Mouse (Mus musculus): ENCODE data around the gene Sema4g. TPM values are rescaled to one million over a fixed set of nuclear protein-coding genes. Genes with fewer than 3 reads are reported as not detected.
"Not testable (repeated sequence)": the region's sequence is repeated elsewhere in the genome, so short reads cannot be mapped to it uniquely, and the experiment has no call there.

The Sema4g gene
- polyA plus RNA-seq, 1 experiment from 2014 or later: 5.9 TPM

- 0 out of 2 replicates have a peak, but pooled peaks cover 3% of the 10 kb centered on the region for H3K4me1 ChIP-seq (ENCODE audit: control insufficient read depth, insufficient read depth, low read length)
- no peak overlapping the region for H3K9ac ChIP-seq (ENCODE audit: low read length)
- no peaks in the 10 kb centered on the region for H3K27me3 ChIP-seq (ENCODE audit: control insufficient read depth, insufficient read depth, low read length)
- no peak overlapping the region for H3K27ac ChIP-seq (replicated peaks; ENCODE audit: low read depth, low read length)
- H3K4me2 ChIP-seq (ENCODE audit: low read depth, severe bottlenecking): no peak overlapping the region
- 20% methylated on average over 4 of the region's 4 CpGs for WGBS
- ATAC-seq (ENCODE audit: insufficient number of reproducible peaks, low FRiP score, low TSS enrichment, low read depth) (no peak), DNase-seq (ENCODE audit: low spot score) (peak; percentile 88)
- H3K9me3 ChIP-seq (ENCODE audit: control insufficient read depth, low read length): no peaks in the 10 kb centered on the region
- no peak overlapping the region for H3K4me3 ChIP-seq (ENCODE audit: low read depth, low read length)
- no peaks in the 10 kb centered on the region for H3K36me3 ChIP-seq (ENCODE audit: control insufficient read depth, insufficient read depth, low read length)
These were observed 42.9 kb downstream of the Sema4g start for GRCm38 (mm10) chr19:45031780-45032179.

- H3K9me3 ChIP-seq (ENCODE audit: control insufficient read depth, low read length): no peaks in the 10 kb centered on the region
- H3K9ac ChIP-seq (ENCODE audit: low read length): no peak overlapping the region
- no peaks in the 10 kb centered on the region for H3K27me3 ChIP-seq (ENCODE audit: control insufficient read depth, insufficient read depth, low read length)
- H3K4me3 ChIP-seq (ENCODE audit: low read depth, low read length): no peak overlapping the region
- WGBS: 51% methylated on average over 17 of the region's 17 CpGs
- H3K36me3 ChIP-seq (ENCODE audit: control insufficient read depth, insufficient read depth, low read length): no peaks in the 10 kb centered on the region
- DNase-seq (ENCODE audit: low spot score) (no peak), ATAC-seq (ENCODE audit: insufficient number of reproducible peaks, low FRiP score, low TSS enrichment, low read depth) (no peak)
- no peak overlapping the region for H3K27ac ChIP-seq (replicated peaks; ENCODE audit: low read depth, low read length)
- no peak overlapping the region for H3K4me2 ChIP-seq (ENCODE audit: low read depth, severe bottlenecking)
- H3K4me1 ChIP-seq (ENCODE audit: control insufficient read depth, insufficient read depth, low read length): 0 out of 2 replicates have a peak, but pooled peaks cover 3% of the 10 kb centered on the region
These were observed 43.9 kb downstream of the Sema4g start for GRCm38 (mm10) chr19:45032570-45033332.

DNA sequence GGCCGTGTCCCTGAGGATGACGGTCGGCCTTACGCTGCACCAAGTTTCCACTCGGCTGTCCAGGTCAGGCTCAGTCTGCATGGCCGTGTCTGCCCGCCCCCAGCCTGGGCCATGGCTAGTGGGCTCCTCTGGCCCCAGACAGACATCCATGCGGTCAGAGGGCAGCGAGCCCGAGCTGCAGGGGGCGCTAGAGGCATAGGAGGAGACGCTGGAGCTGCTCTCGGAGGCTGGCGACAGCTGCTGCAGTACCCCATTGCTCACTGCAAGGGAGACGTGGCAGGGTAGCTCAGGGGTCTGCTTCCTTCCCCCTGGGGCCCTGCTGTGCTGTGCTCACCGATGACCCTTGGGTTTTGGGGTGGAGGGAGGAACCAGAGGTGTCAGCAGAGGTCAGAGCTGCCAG is 48.0 kb downstream of the Sema4g start:
- WGBS: 32% methylated on average over 16 of the region's 16 CpGs
- no peak overlapping the region for H3K4me2 ChIP-seq (ENCODE audit: low read depth, severe bottlenecking)
- no peak for ATAC-seq (ENCODE audit: insufficient number of reproducible peaks, low FRiP score, low TSS enrichment, low read depth)
- peaks cover 11% of the 10 kb centered on the region for H3K27me3 ChIP-seq (ENCODE audit: control insufficient read depth, insufficient read depth, low read length)
- no peaks in the 10 kb centered on the region for H3K36me3 ChIP-seq (ENCODE audit: control insufficient read depth, insufficient read depth, low read length)
- no peak for DNase-seq (ENCODE audit: low spot score)
- no peaks in the 10 kb centered on the region for H3K4me1 ChIP-seq (ENCODE audit: control insufficient read depth, insufficient read depth, low read length)
- H3K4me3 ChIP-seq (ENCODE audit: low read depth, low read length): no peak overlapping the region
- H3K9ac ChIP-seq (ENCODE audit: low read length): no peak overlapping the region
- no peak overlapping the region for H3K27ac ChIP-seq (replicated peaks; ENCODE audit: low read depth, low read length)
- H3K9me3 ChIP-seq (ENCODE audit: control insufficient read depth, low read length): no peaks in the 10 kb centered on the region

GRCm38 (mm10) chr19:45038198-45038597 is 49.3 kb downstream of the Sema4g start:
- 89% methylated on average over 7 of the region's 7 CpGs for WGBS
- H3K4me1 ChIP-seq (ENCODE audit: control insufficient read depth, insufficient read depth, low read length); H3K36me3 ChIP-seq (ENCODE audit: control insufficient read depth, insufficient read depth, low read length); ATAC-seq (ENCODE audit: insufficient number of reproducible peaks, low FRiP score, low TSS enrichment, low read depth); H3K9ac ChIP-seq (ENCODE audit: low read length); H3K27ac ChIP-seq (replicated peaks; ENCODE audit: low read depth, low read length); H3K4me3 ChIP-seq (ENCODE audit: low read depth, low read length); H3K4me2 ChIP-seq (ENCODE audit: low read depth, severe bottlenecking); DNase-seq (ENCODE audit: low spot score); H3K9me3 ChIP-seq (ENCODE audit: control insufficient read depth, low read length): not testable (repeated sequence)
- peaks cover 11% of the 10 kb centered on the region for H3K27me3 ChIP-seq (ENCODE audit: control insufficient read depth, insufficient read depth, low read length)

GRCm38 (mm10) chr19:45040214-45040613 is 51.3 kb downstream of the Sema4g start:
- Histone ChIP-seq H3K4me2 (ENCODE audit: low read depth, severe bottlenecking) (no peak overlapping the region), H3K27ac (replicated peaks; ENCODE audit: low read depth, low read length) (no peak overlapping the region), H3K36me3 (ENCODE audit: control insufficient read depth, insufficient read depth, low read length) (no peaks in the 10 kb centered on the region), H3K9me3 (ENCODE audit: control insufficient read depth, low read length) (no peaks in the 10 kb centered on the region), H3K27me3 (ENCODE audit: control insufficient read depth, insufficient read depth, low read length) (peaks cover 20% of the 10 kb centered on the region), H3K9ac (ENCODE audit: low read length) (no peak overlapping the region), H3K4me3 (ENCODE audit: low read depth, low read length) (no peak overlapping the region), H3K4me1 (ENCODE audit: control insufficient read depth, insufficient read depth, low read length) (no peaks in the 10 kb centered on the region)
- ATAC-seq (ENCODE audit: insufficient number of reproducible peaks, low FRiP score, low TSS enrichment, low read depth) (no peak), DNase-seq (ENCODE audit: low spot score) (no peak)
- WGBS: 49% methylated on average over 13 of the region's 13 CpGs

DNA sequence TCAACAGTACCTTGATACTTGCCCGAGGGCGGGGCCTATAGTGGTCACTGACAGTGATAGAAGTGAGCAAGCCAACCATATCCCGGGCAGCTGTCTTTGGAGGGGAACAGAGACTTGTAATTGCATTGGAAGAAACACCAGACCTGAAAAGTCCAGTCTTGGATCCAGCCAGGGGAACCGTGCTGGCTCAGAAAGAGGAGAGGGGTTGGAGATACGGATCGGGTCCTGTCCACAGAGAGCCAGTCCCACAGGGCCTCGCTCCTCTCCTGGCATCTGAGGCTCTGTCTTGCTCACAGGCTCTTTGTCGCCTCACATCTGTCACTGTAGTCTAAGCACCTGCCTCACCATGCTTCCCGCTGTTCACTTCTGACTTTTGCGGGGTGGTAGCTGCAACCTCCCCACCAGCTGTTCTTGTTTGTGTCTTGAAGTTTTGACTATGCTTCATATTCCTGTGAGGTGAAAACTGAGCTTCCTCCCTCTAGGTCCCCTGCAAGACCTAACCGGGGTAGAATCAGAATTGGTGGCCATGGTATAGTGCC is 55.6 kb downstream of the Sema4g start:
- Histone ChIP-seq H3K9ac (ENCODE audit: low read length) (no peak overlapping the region), H3K27ac (replicated peaks; ENCODE audit: low read depth, low read length) (no peak overlapping the region), H3K27me3 (ENCODE audit: control insufficient read depth, insufficient read depth, low read length) (peaks cover 37% of the 10 kb centered on the region), H3K9me3 (ENCODE audit: control insufficient read depth, low read length) (no peaks in the 10 kb centered on the region), H3K4me1 (ENCODE audit: control insufficient read depth, insufficient read depth, low read length) (peaks cover 21% of the 10 kb centered on the region), H3K4me3 (ENCODE audit: low read depth, low read length) (no peak overlapping the region), H3K4me2 (ENCODE audit: low read depth, severe bottlenecking) (no peak overlapping the region), H3K36me3 (ENCODE audit: control insufficient read depth, insufficient read depth, low read length) (no peaks in the 10 kb centered on the region)
- 64% methylated on average over 11 of the region's 11 CpGs for WGBS
- no peak for ATAC-seq (ENCODE audit: insufficient number of reproducible peaks, low FRiP score, low TSS enrichment, low read depth)
- no peak for DNase-seq (ENCODE audit: low spot score)

GRCm38 (mm10) chr19:45045236-45045635 is 56.3 kb downstream of the Sema4g start:
- Histone ChIP-seq H3K4me1 (ENCODE audit: control insufficient read depth, insufficient read depth, low read length) (peaks cover 21% of the 10 kb centered on the region), H3K4me2 (ENCODE audit: low read depth, severe bottlenecking) (no peak overlapping the region), H3K9ac (ENCODE audit: low read length) (no peak overlapping the region), H3K9me3 (ENCODE audit: control insufficient read depth, low read length) (no peaks in the 10 kb centered on the region), H3K27me3 (ENCODE audit: control insufficient read depth, insufficient read depth, low read length) (peaks cover 31% of the 10 kb centered on the region), H3K36me3 (ENCODE audit: control insufficient read depth, insufficient read depth, low read length) (no peaks in the 10 kb centered on the region), H3K27ac (replicated peaks; ENCODE audit: low read depth, low read length) (no peak overlapping the region), H3K4me3 (ENCODE audit: low read depth, low read length) (no peak overlapping the region)
- 42% methylated on average over 15 of the region's 15 CpGs for WGBS
- no peak for ATAC-seq (ENCODE audit: insufficient number of reproducible peaks, low FRiP score, low TSS enrichment, low read depth)
- no peak for DNase-seq (ENCODE audit: low spot score)

- Histone ChIP-seq H3K27ac (replicated peaks; ENCODE audit: low read depth, low read length) (no peak within 1 kb of the TSS), H3K27me3 (ENCODE audit: control insufficient read depth, insufficient read depth, low read length) (peaks cover 27% of the 10 kb centered on the region)
These were observed 56.8 kb downstream of the Sema4g start, which contains the start of gene Pdzd7 for GRCm38 (mm10) chr19:45045651-45046050. Pdzd7 (minus strand) TSS chr19:45045717.

More at GRCm38 (mm10) chr19:45045651-45046050, 56.8 kb downstream of the Sema4g start, which contains the start of gene Pdzd7:
- peak within 1 kb of the TSS; percentile 53 for H3K4me2 ChIP-seq (ENCODE audit: low read depth, severe bottlenecking)
- no peak for ATAC-seq (ENCODE audit: insufficient number of reproducible peaks, low FRiP score, low TSS enrichment, low read depth)
- H3K4me3 ChIP-seq (ENCODE audit: low read depth, low read length): peak within 1 kb of the TSS; percentile 44
- peaks cover 21% of the 10 kb centered on the region for H3K4me1 ChIP-seq (ENCODE audit: control insufficient read depth, insufficient read depth, low read length)
- 74% methylated on average over 5 of the region's 5 CpGs for WGBS
- peak within 1 kb of the TSS; percentile 4; the same call in 1 of the 2 replicates for H3K9ac ChIP-seq (ENCODE audit: low read length)
- DNase-seq (ENCODE audit: low spot score): no peak
- H3K9me3 ChIP-seq (ENCODE audit: control insufficient read depth, low read length): no peaks in the 10 kb centered on the region
- no peaks in the 10 kb centered on the region for H3K36me3 ChIP-seq (ENCODE audit: control insufficient read depth, insufficient read depth, low read length)

Measured in limb, embryonic 11.5 days (tissue).